Mouse (Mus musculus) megakaryocyte, embryonic 14.5 days (primary cell): ENCODE results near the gene Tceal9.

Source experiments
- FLI1 ChIP-seq: IDR thresholded peaks from 2 replicates; pipeline ENCODE4 v1.6.1; 2012; ENCODE audit warnings: low read length, inconsistent platforms, mixed read lengths
- GATA1 ChIP-seq: IDR thresholded peaks from 3 replicates; pipeline ENCODE4 v1.6.1; 2012; ENCODE audit warnings: mixed read lengths, low read length, inconsistent platforms, borderline replicate concordance

- TF ChIP-seq GATA1 (no peak), FLI1 (no peak)
Observed at GRCm38 (mm10) chrX:136252023-136252729, 7.3 kb downstream of the Tceal9 start.
